ENCODE assay signal across 17 mouse cellular contexts in the genomic region with DNA sequence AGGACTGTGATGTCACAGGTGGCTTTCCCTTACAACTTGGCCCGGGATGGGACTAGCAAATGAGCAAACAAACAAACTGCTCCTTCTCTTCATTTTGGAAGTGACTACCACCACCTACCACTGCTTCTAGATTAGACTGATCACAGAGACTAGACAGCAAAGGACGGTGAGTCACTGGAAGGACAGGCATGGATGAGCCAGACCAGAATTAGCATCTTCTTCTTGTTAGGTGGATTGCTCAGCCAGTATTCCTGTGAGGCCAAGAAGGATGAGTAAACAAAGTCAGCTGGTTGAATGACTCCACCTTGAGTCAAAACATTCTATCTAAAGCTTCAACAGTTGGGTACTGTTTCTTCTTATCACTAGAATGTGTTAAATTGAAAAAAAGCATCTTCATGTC.
"Had no signal": no experiment of that assay in that cellular context is flagged by ENCODE, and none has a peak within 500 bp of the region (broad histone marks: within the 10 kb centered on the region; RNA-seq: fewer than 3 reads in every experiment).

No protein-coding gene starts in this region.

- H3K4me1 ChIP-seq: kidney, embryonic 15.5 days; liver, embryonic 13.5 days; midbrain, embryonic 13.5 days; neural tube, embryonic 13.5 days had no signal

- ATAC-seq: lung, postnatal 0 days; midbrain, embryonic 13.5 days; midbrain, embryonic 16.5 days had no signal

- H3K27ac ChIP-seq: kidney, embryonic 15.5 days; liver, embryonic 13.5 days; macrophage; midbrain, embryonic 13.5 days; neural tube, embryonic 13.5 days had no signal

- H3K4me3 ChIP-seq: kidney, embryonic 15.5 days; liver, embryonic 13.5 days; midbrain, embryonic 13.5 days; myocyte; neural tube, embryonic 13.5 days had no signal

- H3K36me3 ChIP-seq: kidney, embryonic 15.5 days; liver, embryonic 13.5 days; midbrain, embryonic 13.5 days; neural tube, embryonic 13.5 days had no signal

- H3K9me3 ChIP-seq: kidney, embryonic 15.5 days; liver, embryonic 13.5 days; midbrain, embryonic 13.5 days; neural tube, embryonic 13.5 days had no signal

- H3K9ac ChIP-seq: kidney, embryonic 15.5 days; liver, embryonic 13.5 days; lung, embryonic 14.5 days; midbrain, embryonic 13.5 days; neural tube, embryonic 13.5 days had no signal

- H3K27me3 ChIP-seq: kidney, embryonic 15.5 days; liver, embryonic 13.5 days; midbrain, embryonic 13.5 days; neural tube, embryonic 13.5 days had no signal

- H3K4me2 ChIP-seq: kidney, embryonic 15.5 days; liver, embryonic 13.5 days; lung, embryonic 14.5 days; midbrain, embryonic 13.5 days; neural tube, embryonic 13.5 days had no signal

- DNase-seq: kidney, adult 11 months; kidney, adult 8-10 months; kidney, postnatal 14 days; kidney, postnatal 4 days; liver, embryonic 13.5 days; lung, embryonic 14.5 days; retina, postnatal 1 day; thymus, adult 2 months; thymus, postnatal 14 days; thymus, postnatal 4 days had no signal
